Mouse (Mus musculus) lung, postnatal 0 days (tissue): Measurements from ENCODE around the gene Car5a.

Experiments used
- CTCF ChIP-seq: IDR thresholded peaks from 2 replicates; pipeline ENCODE4 v1.5.1; 2016; ENCODE audit warnings: antibody characterized with exemption, mild to moderate bottlenecking
- EP300 ChIP-seq: IDR thresholded peaks from 2 replicates; pipeline ENCODE4 v1.6.1; 2016; ENCODE audit warnings: antibody characterized with exemption, mild to moderate bottlenecking, control low read depth

DNA sequence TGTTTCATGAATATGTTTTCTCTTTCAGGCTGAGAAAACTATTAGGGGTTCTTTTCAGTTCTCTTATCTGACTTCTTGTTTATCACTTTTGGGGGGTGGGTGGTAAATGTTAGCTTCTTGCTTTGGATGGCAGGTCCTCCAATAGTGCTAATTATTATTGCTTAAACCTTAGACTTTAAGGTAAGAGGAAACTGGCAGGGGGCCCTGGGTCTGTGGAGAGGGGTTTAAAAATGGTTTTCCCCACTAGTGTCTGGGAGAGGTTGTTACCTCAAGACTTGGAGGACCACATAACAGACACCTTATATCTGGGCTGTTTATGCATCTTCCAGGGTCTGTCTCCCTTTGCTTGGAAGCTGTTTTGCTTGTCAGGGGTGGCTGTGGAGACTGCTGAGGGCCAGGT is 7.4 kb upstream of the Car5a start:
- no peak for TF ChIP-seq CTCF
- no peak for TF ChIP-seq EP300
